Mouse (Mus musculus) liver, adult (tissue): ENCODE results near the gene Proser2.

Experiments
- GATA4 ChIP-seq: IDR thresholded peaks from 2 replicates; pipeline ENCODE4 v1.6.1; 2014; ENCODE audit warnings: mild to moderate bottlenecking, low read length; ENCODE audit not compliant: insufficient replicate concordance

Gene Proser2

DNA sequence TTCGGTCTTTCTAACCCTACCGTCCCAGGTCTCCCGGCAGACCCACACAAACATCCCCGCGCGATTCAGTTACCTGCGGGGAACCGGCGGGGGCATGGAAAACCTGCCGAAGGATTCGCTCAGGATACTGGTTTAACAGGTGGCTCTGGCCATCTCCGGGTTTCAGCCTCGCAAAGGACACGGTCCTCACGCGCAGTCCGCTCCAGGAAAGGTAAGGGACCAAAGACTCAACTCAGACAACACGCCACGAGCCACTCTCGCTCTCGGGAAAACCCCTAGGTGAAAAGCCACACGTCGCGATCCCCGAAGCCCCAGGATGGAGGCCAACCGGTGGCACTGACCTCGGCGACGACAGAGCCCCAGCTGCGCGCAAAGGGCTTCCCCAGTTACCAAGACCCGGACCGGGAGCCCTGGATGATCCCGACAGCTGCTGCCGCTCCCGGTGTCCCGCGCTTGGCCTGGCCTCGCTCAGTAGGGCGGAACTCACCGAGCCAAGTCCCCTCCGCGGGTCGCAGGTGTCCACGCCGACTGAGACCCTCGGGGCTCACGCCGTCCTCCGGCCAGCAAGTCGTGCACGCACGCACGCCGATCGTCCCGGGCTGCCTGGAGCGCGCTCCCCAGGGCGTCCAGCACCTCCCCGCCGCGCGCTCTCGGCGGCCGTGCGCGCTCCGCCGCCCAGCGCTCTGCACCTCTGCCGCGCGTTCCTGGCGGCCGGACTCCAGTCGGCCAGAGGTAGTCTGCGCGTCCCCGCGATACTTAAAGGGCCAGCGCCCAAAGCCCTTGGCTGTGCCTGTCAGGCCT, at the start of gene Proser2:
TSS of gene Proser2 (minus strand) at position 657 of the 801 bp plus-strand sequence.
- TF ChIP-seq GATA4 = no peak

DNA sequence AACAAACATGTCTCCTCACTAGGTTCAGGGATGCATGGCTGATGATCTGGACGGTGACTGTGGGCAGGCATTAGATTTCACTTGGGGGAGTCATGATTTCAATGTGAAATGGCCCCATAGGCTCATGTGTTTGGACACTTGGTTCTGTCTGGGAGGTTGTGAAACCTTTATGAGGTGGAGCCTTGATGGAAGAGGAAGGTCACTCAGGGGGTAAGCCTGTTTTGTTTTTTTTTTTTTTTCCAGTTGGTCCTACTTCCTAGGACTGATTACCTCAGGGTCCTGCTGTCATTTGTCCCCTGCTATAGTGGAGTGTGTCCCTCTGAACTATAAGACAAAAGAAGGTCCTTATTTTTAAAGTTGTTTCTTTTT, 49.7 kb upstream of the Proser2 start:
- no peak for TF ChIP-seq GATA4

DNA sequence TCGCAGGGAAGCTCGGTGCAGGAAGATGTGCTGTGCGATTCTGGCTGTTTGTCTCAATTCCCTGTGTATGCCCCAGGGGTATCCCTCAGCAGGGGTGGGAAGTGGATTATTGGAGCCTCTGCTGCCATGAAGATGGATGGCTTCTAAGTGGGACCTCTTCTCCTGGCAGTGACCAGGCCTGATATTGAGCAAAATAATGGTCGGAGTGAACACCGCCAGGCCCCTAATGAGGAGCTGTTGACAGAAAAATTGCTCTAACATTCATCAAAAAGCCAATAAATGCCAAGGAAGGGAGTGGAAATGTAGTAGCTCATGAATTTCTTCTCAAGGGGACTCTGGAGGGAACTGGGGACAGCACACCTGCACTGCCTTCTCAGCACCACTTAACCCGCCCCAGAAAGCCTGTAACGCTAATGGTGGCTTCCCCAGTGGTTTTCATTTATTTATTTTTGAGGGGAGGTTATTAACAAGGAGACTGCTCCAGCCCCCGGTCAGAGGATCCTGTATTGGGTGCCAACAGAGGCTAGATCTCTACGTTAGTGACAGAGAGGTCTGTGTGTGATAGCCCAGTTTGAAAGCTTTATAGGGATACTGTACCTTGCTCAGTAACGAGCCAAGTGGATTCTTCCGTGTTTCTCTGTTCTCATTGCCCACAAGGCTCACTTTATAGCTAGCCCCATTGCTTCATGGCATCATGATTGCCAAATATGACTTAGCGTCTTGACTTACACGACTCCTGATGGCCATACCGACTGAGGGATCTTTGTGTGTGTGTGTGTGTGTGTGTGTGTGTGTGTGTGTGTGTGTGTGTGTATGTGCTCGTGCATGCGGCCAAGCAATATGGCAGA, 49.1 kb upstream of the Proser2 start:
- TF ChIP-seq GATA4 = no peak

- TF ChIP-seq GATA4 = no peak
These were observed 43.0 kb upstream of the Proser2 start for GRCm38 (mm10) chr2:6173013-6173412.

DNA sequence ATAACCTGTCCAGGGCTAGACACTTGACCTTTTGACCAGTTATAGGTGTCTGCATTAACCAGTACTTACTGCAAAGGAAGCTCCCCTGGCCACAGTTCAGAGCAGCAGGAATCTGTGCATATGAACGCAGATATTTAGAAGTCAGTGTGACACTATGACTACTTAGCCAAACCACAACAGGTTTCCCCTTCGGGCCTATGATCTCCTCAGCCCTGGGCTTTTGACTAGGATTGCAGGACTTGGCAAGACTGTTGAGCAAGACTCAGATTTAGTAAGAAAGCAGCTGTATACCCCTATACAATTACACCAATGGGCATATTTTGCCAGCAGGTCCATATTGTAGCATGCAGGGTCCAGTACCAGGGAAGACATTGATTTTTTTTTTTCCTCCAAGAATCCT, 38.5 kb upstream of the Proser2 start:
- TF ChIP-seq GATA4 = no peak

- TF ChIP-seq GATA4 = no peak
These were observed 38.0 kb upstream of the Proser2 start for GRCm38 (mm10) chr2:6167843-6168558.

- TF ChIP-seq GATA4 = no peak
These were observed 35.8 kb upstream of the Proser2 start for GRCm38 (mm10) chr2:6165771-6166170.

GRCm38 (mm10) chr2:6164606-6165290, 34.7 kb upstream of the Proser2 start:
- TF ChIP-seq GATA4 = no peak

GRCm38 (mm10) chr2:6162366-6163040, 32.5 kb upstream of the Proser2 start:
- TF ChIP-seq GATA4 = no peak

DNA sequence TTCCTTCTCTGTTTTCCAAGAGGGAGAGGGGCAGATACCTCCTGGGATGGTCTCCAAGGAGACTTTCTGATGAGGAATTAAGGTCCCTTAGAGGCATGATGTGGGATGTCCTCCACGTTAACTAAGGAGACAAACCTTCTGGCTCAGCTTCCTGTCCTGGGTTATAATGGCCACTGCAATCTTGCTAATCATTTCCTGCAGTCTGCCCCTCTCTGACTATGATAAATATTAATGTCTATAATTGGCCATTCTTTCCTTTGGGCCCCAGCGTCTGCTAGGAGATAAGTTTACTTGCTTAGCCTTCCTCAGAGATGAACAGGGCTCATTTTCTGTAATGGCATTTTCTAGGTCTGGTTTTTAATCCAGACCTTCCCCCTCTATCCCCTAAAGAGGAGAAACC, 29.7 kb upstream of the Proser2 start:
- TF ChIP-seq GATA4 = no peak

DNA sequence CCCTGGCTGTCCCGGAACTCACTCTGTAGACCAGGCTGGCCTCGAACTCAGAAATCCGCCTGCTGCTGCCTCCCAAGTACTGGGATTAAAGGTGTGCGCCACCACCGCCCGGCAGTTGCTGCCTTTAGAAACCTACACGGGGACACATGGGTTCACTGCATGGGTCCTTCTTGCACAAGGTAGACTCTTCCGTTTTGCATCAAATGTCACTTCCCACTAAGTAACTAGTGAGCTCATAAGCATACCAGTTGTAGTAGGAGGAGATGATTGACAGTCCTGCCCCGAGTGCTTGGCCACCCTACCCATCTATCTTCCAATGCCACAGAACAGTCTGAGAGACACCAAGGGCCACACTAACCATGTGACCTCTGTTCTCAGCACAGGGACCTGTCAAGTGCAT, 29.2 kb upstream of the Proser2 start:
- TF ChIP-seq GATA4 = no peak

- no peak for TF ChIP-seq GATA4
These were observed 27.6 kb upstream of the Proser2 start for GRCm38 (mm10) chr2:6157635-6158034.

DNA sequence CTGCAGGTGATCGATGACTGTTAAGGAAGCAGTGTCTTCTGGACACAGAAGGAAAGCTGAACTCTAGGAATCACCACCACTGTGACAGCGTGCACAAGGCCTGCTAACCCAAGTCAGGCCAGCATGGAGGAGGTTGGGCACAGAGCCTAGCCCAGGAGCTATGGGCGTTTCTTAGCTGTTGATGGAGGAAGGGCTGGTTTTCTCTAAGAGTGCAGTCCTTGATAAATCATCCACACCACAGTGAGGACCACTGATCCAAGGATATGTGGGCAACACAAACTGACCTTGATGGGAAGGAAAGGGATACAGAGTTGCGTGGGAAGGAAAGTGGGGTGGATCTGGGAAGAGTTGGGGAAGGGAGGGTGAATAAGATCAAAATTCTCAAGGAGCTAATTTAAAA, 27.2 kb upstream of the Proser2 start:
- no peak for TF ChIP-seq GATA4

DNA sequence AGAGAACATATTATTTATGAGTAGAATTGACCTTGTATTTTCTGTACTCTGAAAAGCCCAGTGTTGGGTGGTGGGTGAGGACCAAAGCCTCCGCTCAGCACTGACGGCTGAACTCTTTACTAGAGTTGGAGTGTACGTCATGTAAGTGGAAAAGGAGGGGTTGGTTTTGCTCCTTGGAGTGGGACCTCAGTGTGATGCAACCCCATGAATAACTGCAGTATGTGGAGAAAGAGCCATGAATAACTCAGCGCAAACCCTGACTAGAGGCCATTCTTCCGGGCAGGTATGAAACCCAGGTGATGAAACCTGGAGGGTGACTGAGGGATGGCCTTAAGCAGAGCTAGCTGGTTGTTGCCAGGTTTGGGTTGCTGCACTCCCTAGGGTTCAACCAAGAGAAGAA, 19.8 kb upstream of the Proser2 start:
- no peak for TF ChIP-seq GATA4
